10 mouse cellular contexts compared by ENCODE assay signal in the genomic region with DNA sequence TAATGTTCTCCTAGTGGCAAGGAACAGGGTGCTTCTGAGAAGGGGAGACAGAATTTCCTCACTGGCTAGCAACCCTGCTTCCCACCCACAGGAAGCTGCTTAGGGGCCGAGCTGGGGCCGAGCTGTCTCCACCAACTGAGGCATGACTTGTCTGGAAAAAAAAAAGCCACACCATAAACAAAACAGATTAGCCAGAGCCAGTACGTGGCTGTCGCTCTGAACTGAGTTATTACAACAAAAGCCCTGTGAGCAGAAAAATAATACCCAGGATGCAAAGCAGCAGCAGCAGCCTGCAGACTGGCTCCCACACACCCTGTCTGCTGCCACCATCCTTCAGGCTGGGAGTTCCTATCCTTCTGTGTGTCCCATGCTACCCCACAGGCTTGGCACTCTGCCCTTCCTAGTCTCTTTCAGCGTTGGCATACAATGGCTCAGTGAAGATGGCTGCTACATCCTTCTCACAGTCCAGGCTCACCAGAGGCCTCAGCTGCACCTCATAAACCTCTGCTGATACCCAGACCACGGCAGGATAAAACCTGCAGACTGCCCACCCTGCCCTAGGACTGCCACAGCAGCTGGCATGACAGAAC. TPM values are rescaled to one million over a fixed set of nuclear protein-coding genes. Genes with fewer than 3 reads are reported as not detected.
DNase-seq lines count a peak whose midpoint lies in the region; ATAC-seq and TF ChIP-seq lines count a peak whose summit lies in the region.
"Had no signal": no experiment of that assay in that cellular context is flagged by ENCODE, and none has a peak within 500 bp of the region (broad histone marks: within the 10 kb centered on the region; RNA-seq: fewer than 3 reads in every experiment).

No protein-coding gene starts in this region.

- H3K36me3 ChIP-seq in heart, embryonic 15.5 days: no peaks in the 10 kb centered on the region
- H3K36me3 ChIP-seq in heart, adult 2 months (ENCODE audit: control insufficient read depth, insufficient read depth, low read length): no peaks in the 10 kb centered on the region
- no peaks in the 10 kb centered on the region for H3K36me3 ChIP-seq in hindbrain, embryonic 16.5 days (ENCODE audit: control insufficient read depth, insufficient read depth, low read length)
- no peaks in the 10 kb centered on the region for H3K36me3 ChIP-seq in midbrain, embryonic 13.5 days
- H3K36me3 ChIP-seq: liver, embryonic 13.5 days had no signal

- peaks cover 44% of the 10 kb centered on the region for H3K4me1 ChIP-seq in heart, embryonic 15.5 days (replicated peaks)
- H3K4me1 ChIP-seq in heart, adult 2 months (ENCODE audit: control insufficient read depth, insufficient read depth, low read length): no peaks in the 10 kb centered on the region; the same call in 1 of the 2 replicates
- peaks cover 43% of the 10 kb centered on the region for H3K4me1 ChIP-seq in hindbrain, embryonic 16.5 days (ENCODE audit: control insufficient read depth, insufficient read depth, low read depth, low read length)
- H3K4me1 ChIP-seq in midbrain, embryonic 13.5 days (replicated peaks): peaks cover 47% of the 10 kb centered on the region

- no peaks in the 10 kb centered on the region for H3K27me3 ChIP-seq in heart, embryonic 15.5 days
- H3K27me3 ChIP-seq in heart, adult 2 months (ENCODE audit: control insufficient read depth, insufficient read depth, low read length): no peaks in the 10 kb centered on the region
- H3K27me3 ChIP-seq in hindbrain, embryonic 16.5 days (replicated peaks; ENCODE audit: control insufficient read depth, insufficient read depth, low read length): no peaks in the 10 kb centered on the region
- H3K27me3 ChIP-seq in midbrain, embryonic 13.5 days: no peaks in the 10 kb centered on the region

- no peak overlapping the region for H3K4me3 ChIP-seq in heart, embryonic 15.5 days
- no peak overlapping the region for H3K4me3 ChIP-seq in heart, adult 2 months
- H3K4me3 ChIP-seq in hindbrain, embryonic 16.5 days (ENCODE audit: low read length): no peak overlapping the region
- H3K4me3 ChIP-seq in midbrain, embryonic 13.5 days (replicated peaks): no peak overlapping the region
- H3K4me3 ChIP-seq: liver, embryonic 13.5 days had no signal

- no peaks in the 10 kb centered on the region for H3K79me2 ChIP-seq in heart, adult 2 months (replicated peaks; ENCODE audit: control insufficient read depth, insufficient read depth, low read length)

- TF ChIP-seq EP300 in heart, adult 2 months (IDR thresholded peaks at IDR 0.05; ENCODE audit: insufficient read depth, low read depth, low read length): no peak

- no peak for TF ChIP-seq POLR2A in heart, adult 2 months (IDR thresholded peaks at IDR 0.05; ENCODE audit: insufficient read depth, low read depth, low read length)

- WGBS in heart, embryonic 15.5 days: 48% methylated on average over 6 of the region's 6 CpGs
- 43% methylated on average over 6 of the region's 6 CpGs for WGBS in heart, adult 2 months
- 19% methylated on average over 6 of the region's 6 CpGs for WGBS in hindbrain, embryonic 16.5 days
- WGBS in midbrain, embryonic 13.5 days: 36% methylated on average over 6 of the region's 6 CpGs

- H3K4me2 ChIP-seq in heart, embryonic 15.5 days: no peak overlapping the region
- H3K4me2 ChIP-seq in hindbrain, embryonic 16.5 days (ENCODE audit: low read length): no peak overlapping the region
- H3K4me2 ChIP-seq in midbrain, embryonic 13.5 days (replicated peaks): no peak overlapping the region
- H3K4me2 ChIP-seq: liver, embryonic 13.5 days had no signal

- no peak for DNase-seq in heart, adult 2 months
- peak; percentile 60 for DNase-seq in cerebellum, adult 9-10 months
- DNase-seq in adrenal gland, postnatal 4 days (ENCODE audit: low spot score in 2 of 2): no peak
- no peak for DNase-seq in spleen, postnatal 4 days (ENCODE audit: low spot score in 2 of 2)
- DNase-seq: liver, embryonic 13.5 days had no signal

- intact Hi-C loops in heart, adult 2 months (cut with DNase I): no loop called here

- H3K9ac ChIP-seq in heart, embryonic 15.5 days: no peak overlapping the region
- no peak overlapping the region for H3K9ac ChIP-seq in heart, adult 2 months (ENCODE audit: low read depth, low read length)
- peak overlapping the region; percentile 36 for H3K9ac ChIP-seq in hindbrain, embryonic 16.5 days (ENCODE audit: low read depth, low read length)
- H3K9ac ChIP-seq in midbrain, embryonic 13.5 days (replicated peaks): peak overlapping the region; percentile 39
- H3K9ac ChIP-seq: liver, embryonic 13.5 days had no signal

- TF ChIP-seq CTCF in heart, adult 2 months (IDR thresholded peaks at IDR 0.05): no peak

- ATAC-seq in heart, embryonic 15.5 days (replicated peaks; ENCODE audit: insufficient number of reproducible peaks, insufficient read depth, low FRiP score, low read depth): no peak
- no peak for ATAC-seq in hindbrain, embryonic 16.5 days
- no peak for ATAC-seq in midbrain, embryonic 13.5 days
- ATAC-seq in inflammation-experienced regulatory T-cells, adult 6 months: no peak

- H3K27ac ChIP-seq in heart, embryonic 15.5 days: 0 out of 2 replicates have a peak overlapping the region, but pooled peaks have one; percentile 39
- H3K27ac ChIP-seq in heart, adult 2 months: no peak overlapping the region
- H3K27ac ChIP-seq in hindbrain, embryonic 16.5 days (ENCODE audit: low read depth, low read length): peak overlapping the region; percentile 59
- peak overlapping the region; percentile 93 for H3K27ac ChIP-seq in midbrain, embryonic 13.5 days
- H3K27ac ChIP-seq: liver, embryonic 13.5 days had no signal

- H3K9me3 ChIP-seq in heart, embryonic 15.5 days (replicated peaks): no peaks in the 10 kb centered on the region
- no peaks in the 10 kb centered on the region for H3K9me3 ChIP-seq in hindbrain, embryonic 16.5 days (ENCODE audit: control insufficient read depth, low read length)
- no peaks in the 10 kb centered on the region for H3K9me3 ChIP-seq in midbrain, embryonic 13.5 days
- H3K9me3 ChIP-seq: liver, embryonic 13.5 days had no signal

RNA-seq across cellular contexts. Expression of gene Ccdc187, which starts 2.3 kb away (rescaled TPM):
- polyA plus RNA-seq in heart, embryonic 15.5 days (2015; fragmentation: Nextera tagmentation; extraction: Ambion mirVana): 0.08 and 0.15 TPM in 2 replicates
- under 1 TPM; 0.09 to 0.13 TPM for total RNA-seq in heart, adult 2 months (2021)
- polyA plus RNA-seq in heart, adult 2 months (2012; rRNA removed): 0.09 and 0.37 TPM in 2 replicates
- polyA plus RNA-seq in hindbrain, embryonic 16.5 days (2015; fragmentation: Nextera tagmentation; extraction: Ambion mirVana): 0.15 and 0.19 TPM in 2 replicates
- 0.17 and 0.23 TPM in 2 replicates for polyA plus RNA-seq in midbrain, embryonic 13.5 days (2015; fragmentation: Nextera tagmentation; extraction: Ambion mirVana)
- 1 to 10 TPM; 3.1 TPM for total RNA-seq in adrenal gland, postnatal 4 days (2021)
- polyA plus RNA-seq in inflammation-experienced regulatory T-cells, adult 6 months (2017; shearing (Covaris generic)): under 1 TPM in 1 of 3 experiments, not detected in 2; 0.04 TPM
- total RNA-seq: CH12.LX had no signal

RNA-seq across cellular contexts. Expression of gene Gpsm1, which starts 18.6 kb away (rescaled TPM):
- 64.4 and 71.6 TPM in 2 replicates for polyA plus RNA-seq in heart, embryonic 15.5 days (2015; fragmentation: Nextera tagmentation; extraction: Ambion mirVana)
- total RNA-seq in heart, adult 2 months (2021): 100 to 1,000 TPM; 169 to 249 TPM
- 301 and 369 TPM in 2 replicates for polyA plus RNA-seq in heart, adult 2 months (2012; rRNA removed)
- 177 and 185 TPM in 2 replicates for polyA plus RNA-seq in hindbrain, embryonic 16.5 days (2015; fragmentation: Nextera tagmentation; extraction: Ambion mirVana)
- 147 and 162 TPM in 2 replicates for polyA plus RNA-seq in midbrain, embryonic 13.5 days (2015; fragmentation: Nextera tagmentation; extraction: Ambion mirVana)
- 10 to 100 TPM; 33.7 to 39.7 TPM for total RNA-seq in adrenal gland, postnatal 4 days (2021)
- 1 to 10 TPM; 3.8 to 5.0 (median 5.0) TPM for polyA plus RNA-seq in inflammation-experienced regulatory T-cells, adult 6 months (2017; shearing (Covaris generic))

RNA-seq across cellular contexts. Expression of gene Dnlz, which starts 55.2 kb away (rescaled TPM):
- polyA plus RNA-seq in heart, embryonic 15.5 days (2015; fragmentation: Nextera tagmentation; extraction: Ambion mirVana): 22.1 and 27.9 TPM in 2 replicates
- 10 to 100 TPM; 23.2 to 25.9 TPM for total RNA-seq in heart, adult 2 months (2021)
- 22.6 and 22.7 TPM in 2 replicates for polyA plus RNA-seq in heart, adult 2 months (2012; rRNA removed)
- 30.1 and 32.6 TPM in 2 replicates for polyA plus RNA-seq in hindbrain, embryonic 16.5 days (2015; fragmentation: Nextera tagmentation; extraction: Ambion mirVana)
- polyA plus RNA-seq in midbrain, embryonic 13.5 days (2015; fragmentation: Nextera tagmentation; extraction: Ambion mirVana): 28.1 and 30.6 TPM in 2 replicates
- total RNA-seq in adrenal gland, postnatal 4 days (2021): 10 to 100 TPM; 17.5 to 18.6 TPM
- 1 to 10 TPM; 7.6 to 8.7 (median 7.6) TPM for polyA plus RNA-seq in inflammation-experienced regulatory T-cells, adult 6 months (2017; shearing (Covaris generic))

RNA-seq across cellular contexts. Expression of gene Qsox2, which starts 59.4 kb away (rescaled TPM):
- 8.8 and 14.3 TPM in 2 replicates for polyA plus RNA-seq in heart, embryonic 15.5 days (2015; fragmentation: Nextera tagmentation; extraction: Ambion mirVana)
- 10 to 100 TPM; 17.3 to 22.2 TPM for total RNA-seq in heart, adult 2 months (2021)
- polyA plus RNA-seq in heart, adult 2 months (2012; rRNA removed): 11.1 and 18.1 TPM in 2 replicates
- polyA plus RNA-seq in hindbrain, embryonic 16.5 days (2015; fragmentation: Nextera tagmentation; extraction: Ambion mirVana): 15.3 and 16.7 TPM in 2 replicates
- 15.4 and 15.7 TPM in 2 replicates for polyA plus RNA-seq in midbrain, embryonic 13.5 days (2015; fragmentation: Nextera tagmentation; extraction: Ambion mirVana)
- total RNA-seq in adrenal gland, postnatal 4 days (2021): 10 to 100 TPM; 23.8 to 24.0 TPM
- 1 to 10 TPM; 1.3 to 2.6 (median 1.9) TPM for polyA plus RNA-seq in inflammation-experienced regulatory T-cells, adult 6 months (2017; shearing (Covaris generic))

Comparison
In these comparisons a context has a peak if more than half of its experiments do, and no peak if none do; other contexts are left out.
1. H3K9ac ChIP-seq: peak in hindbrain, embryonic 16.5 days (single experiment) and midbrain, embryonic 13.5 days (single experiment); none in heart, embryonic 15.5 days (single experiment) and heart, adult 2 months (single experiment).
2. RNA of gene Gpsm1, which starts 18.6 kb away (polyA plus RNA-seq): 301 to 369 TPM in heart, adult 2 months, 177 to 185 TPM in hindbrain, embryonic 16.5 days, 147 to 162 TPM in midbrain, embryonic 13.5 days and 64.4 to 71.6 TPM in heart, embryonic 15.5 days; 3.8 to 5.0 TPM in inflammation-experienced regulatory T-cells, adult 6 months; every median in the first group is over 10 times any median in the second.